Mouse (Mus musculus) forebrain, postnatal 0 days (tissue): ENCODE data around the gene Immt. TPM values are rescaled to one million over a fixed set of nuclear protein-coding genes. Genes with fewer than 3 reads are reported as not detected.
"Not testable (repeated sequence)": the region's sequence is repeated elsewhere in the genome, so short reads cannot be mapped to it uniquely, and the experiment has no call there.

Experiments used
- ATAC-seq: fragments of 200-750 bp; cut with Nextera tagmentation; 2 replicates; pipeline ENCODE4 v1.8.0; 2017; ENCODE audit warnings: mild to moderate bottlenecking, moderate library complexity
- DNase-seq: peaks from one replicate; pipeline ENCODE4 v3.0.0-alpha.2; 2015
- H3K27ac ChIP-seq: fragments of 300-500 bp; sonication (generic); 2 replicates; pipeline ENCODE4 v1.5.1; 2014; ENCODE audit warnings: low read depth, mild to moderate bottlenecking, antibody characterized with exemption, low read length, moderate library complexity, mixed read lengths
- H3K27me3 ChIP-seq: fragments of 300-500 bp; sonication (generic); 2 replicates; pipeline ENCODE4 v1.6.1; 2014; ENCODE audit warnings: mild to moderate bottlenecking, low read length, mixed read lengths; ENCODE audit not compliant: insufficient read depth
- H3K36me3 ChIP-seq: fragments of 300-500 bp; sonication (generic); 2 replicates; pipeline ENCODE4 v1.6.1; 2014; ENCODE audit warnings: mild to moderate bottlenecking, moderate library complexity; ENCODE audit not compliant: insufficient read depth
- H3K4me1 ChIP-seq: fragments of 300-500 bp; sonication (generic); 2 replicates; pipeline ENCODE4 v1.6.1; 2014; ENCODE audit warnings: antibody characterized with exemption; ENCODE audit not compliant: insufficient read depth
- H3K4me2 ChIP-seq: fragments of 300-500 bp; sonication (generic); 2 replicates; pipeline ENCODE4 v1.6.1; 2014; ENCODE audit warnings: low read depth, mild to moderate bottlenecking, moderate library complexity
- H3K4me3 ChIP-seq: fragments of 300-500 bp; sonication (generic); 2 replicates; pipeline ENCODE4 v1.5.1; 2014; ENCODE audit warnings: low read depth, low read length, mixed read lengths
- H3K9ac ChIP-seq: fragments of 300-500 bp; sonication (generic); 2 replicates; pipeline ENCODE4 v1.6.1; 2014; ENCODE audit warnings: mild to moderate bottlenecking
- H3K9me3 ChIP-seq: fragments of 300-500 bp; sonication (generic); 2 replicates; pipeline ENCODE4 v1.6.1; 2016; ENCODE audit warnings: low read length
- CTCF ChIP-seq: sonication (generic); IDR thresholded peaks from 2 replicates; pipeline ENCODE4 v1.5.1; 2016; ENCODE audit warnings: antibody characterized with exemption, control low read depth, low read depth
- WGBS: fragments of 180-500 bp; shearing (Covaris S2); extraction: QIAGEN DNeasy Blood & Tissue Kit; methylation state at CpG from one replicate; pipeline ENCODE4 v1.1.7; 2014; 5-methylcytosine and 5-hydroxymethylcytosine counted together
- polyA plus RNA-seq: library from polyadenylated mRNA; unstranded; fragments of >200 nt; fragmentation: Nextera tagmentation; extraction: Ambion mirVana; gene quantifications from 2 replicates; pipeline ENCODE4 v1.2.1, GENCODE M21; 2015
- total RNA-seq: library from RNA; depleted of rRNA; stranded (reverse); fragments of >200 nt; gene quantifications from 2 replicates; pipeline ENCODE4 v1.2.3, GENCODE M21; 2014

The Immt gene
- total and polyA plus RNA-seq, 2 experiments from 2014 or later, result 120 to 142 TPM

GRCm38 (mm10) chr6:71840597-71841290, 9.6 kb downstream of the Immt start:
- TF ChIP-seq CTCF, result no peak
- Histone ChIP-seq H3K4me3 (no peak overlapping the region), H3K9me3 (no peaks in the 10 kb centered on the region), H3K4me1 (no peaks in the 10 kb centered on the region), H3K9ac (no peak overlapping the region), H3K27ac (no peak overlapping the region), H3K4me2 (no peak overlapping the region), H3K27me3 (no peaks in the 10 kb centered on the region), H3K36me3 (0 out of 2 replicates have a peak, but pooled peaks cover 10% of the 10 kb centered on the region)
- no peak for DNase-seq
- WGBS, result 100% methylated on average over 1 of the region's 1 CpGs
- no peak for ATAC-seq

GRCm38 (mm10) chr6:71846906-71847305, 15.8 kb downstream of the Immt start:
- not testable (repeated sequence) for H3K9ac ChIP-seq, DNase-seq, ATAC-seq, H3K27me3 ChIP-seq, H3K4me3 ChIP-seq, H3K4me1 ChIP-seq, H3K27ac ChIP-seq, H3K4me2 ChIP-seq, H3K9me3 ChIP-seq
- H3K36me3 ChIP-seq, result peaks cover 13% of the 10 kb centered on the region; the same call in 1 of the 2 replicates
- WGBS, result 96% methylated on average over 6 of the region's 6 CpGs

- no peak for TF ChIP-seq CTCF
- no peak overlapping the region for H3K27ac ChIP-seq
Measured at GRCm38 (mm10) chr6:71867751-71868150, 36.6 kb downstream of the Immt start.

DNA sequence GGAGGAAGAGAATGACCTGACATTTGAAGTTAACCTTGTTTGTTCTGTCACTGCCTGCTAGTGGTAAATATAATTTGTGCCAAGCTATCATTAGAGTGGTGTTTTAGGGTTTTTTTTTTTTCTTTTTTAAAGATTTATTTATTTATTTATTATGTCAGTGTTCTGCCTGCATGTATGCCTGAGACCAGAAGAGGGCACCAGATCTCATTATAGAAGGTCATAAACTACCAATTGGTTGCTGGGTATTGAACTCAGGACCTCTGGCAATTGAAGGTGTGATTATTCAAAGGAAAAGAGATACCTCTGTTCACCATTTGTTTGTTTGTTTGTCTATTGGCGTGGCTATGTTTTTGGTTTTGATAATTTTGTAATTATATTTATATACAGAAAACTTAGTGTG, 37.7 kb downstream of the Immt start:
- no peak for ATAC-seq
- no peaks in the 10 kb centered on the region for H3K9me3 ChIP-seq
- no peak for TF ChIP-seq CTCF
- WGBS, result 96% methylated on average over 1 of the region's 1 CpGs
- H3K9ac ChIP-seq, result no peak overlapping the region
- H3K4me3 ChIP-seq, result no peak overlapping the region
- DNase-seq, result no peak
- H3K27me3 ChIP-seq, result no peaks in the 10 kb centered on the region
- no peaks in the 10 kb centered on the region for H3K4me1 ChIP-seq
- H3K4me2 ChIP-seq, result no peak overlapping the region
- H3K36me3 ChIP-seq, result peaks cover 61% of the 10 kb centered on the region
- H3K27ac ChIP-seq, result no peak overlapping the region

More at GRCm38 (mm10) chr6:71867751-71868150, 36.6 kb downstream of the Immt start:
- 82% methylated on average over 2 of the region's 2 CpGs for WGBS
- H3K4me2 ChIP-seq, result no peak overlapping the region
- H3K9me3 ChIP-seq, result no peaks in the 10 kb centered on the region
- H3K9ac ChIP-seq, result no peak overlapping the region
- ATAC-seq (no peak), DNase-seq (no peak)
- H3K4me3 ChIP-seq, result no peak overlapping the region
- H3K27me3 ChIP-seq, result no peaks in the 10 kb centered on the region
- H3K36me3 ChIP-seq, result peaks cover 66% of the 10 kb centered on the region
- no peaks in the 10 kb centered on the region for H3K4me1 ChIP-seq

- Histone ChIP-seq H3K36me3 (peaks cover 73% of the 10 kb centered on the region), H3K9me3 (no peaks in the 10 kb centered on the region), H3K4me1 (no peaks in the 10 kb centered on the region), H3K4me3 (no peak overlapping the region), H3K4me2 (no peak overlapping the region), H3K9ac (no peak overlapping the region), H3K27me3 (no peaks in the 10 kb centered on the region), H3K27ac (no peak overlapping the region)
- TF ChIP-seq CTCF, result no peak
- ATAC-seq (no peak), DNase-seq (no peak)
- 95% methylated on average over 9 of the region's 9 CpGs for WGBS
Measured at GRCm38 (mm10) chr6:71871396-71871795, 40.3 kb downstream of the Immt start.

DNA sequence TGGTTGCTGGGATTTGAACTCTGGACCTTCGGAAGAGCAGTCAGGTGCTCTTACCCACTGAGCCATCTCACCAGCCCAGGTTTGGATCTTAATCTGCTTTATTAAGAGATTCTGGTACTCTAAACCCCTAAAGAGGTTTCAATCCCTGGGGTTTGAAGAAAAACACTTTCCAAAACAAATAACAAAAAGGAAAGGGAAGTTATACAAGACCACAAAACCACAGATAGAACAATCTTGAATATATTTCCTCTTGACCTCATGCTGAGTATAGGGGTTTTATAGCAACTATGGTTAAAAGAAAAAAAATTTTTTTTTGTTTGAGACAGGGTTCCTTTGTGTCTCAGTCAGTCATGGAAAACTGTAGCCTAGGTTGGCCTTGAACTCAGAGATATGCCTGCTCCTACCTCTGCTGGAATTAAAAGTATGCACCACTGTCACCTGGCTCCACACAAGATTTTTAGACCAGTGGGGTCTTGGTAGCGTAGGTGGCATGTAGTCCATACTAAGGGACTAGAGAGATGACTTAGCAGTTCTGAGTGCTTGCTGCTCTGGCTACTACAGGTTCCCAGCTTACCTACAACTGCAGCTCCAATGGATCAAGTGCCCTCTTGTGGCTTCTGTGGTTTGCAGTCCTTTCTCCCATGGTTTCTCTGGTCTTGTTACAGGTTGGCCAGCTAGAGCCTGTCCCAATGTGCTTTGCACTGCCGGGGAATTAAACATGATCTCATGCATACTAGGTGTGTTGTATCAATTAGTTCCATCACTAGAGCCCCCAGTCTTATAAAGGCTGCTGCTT, 47.0 kb downstream of the Immt start:
- H3K27ac ChIP-seq, result no peak overlapping the region
- no peak for TF ChIP-seq CTCF
- no peaks in the 10 kb centered on the region for H3K4me1 ChIP-seq
- H3K9ac ChIP-seq, result no peak overlapping the region
- no peak overlapping the region for H3K4me3 ChIP-seq
- DNase-seq, result no peak
- no peaks in the 10 kb centered on the region for H3K27me3 ChIP-seq
- no peak overlapping the region for H3K4me2 ChIP-seq
- 92% methylated on average over 3 of the region's 3 CpGs for WGBS
- no peak for ATAC-seq
- H3K36me3 ChIP-seq, result peaks cover 82% of the 10 kb centered on the region
- H3K9me3 ChIP-seq, result no peaks in the 10 kb centered on the region

GRCm38 (mm10) chr6:71893263-71893662, 62.1 kb downstream of the Immt start:
- no peak for DNase-seq
- Histone ChIP-seq H3K9ac (no peak overlapping the region), H3K36me3 (peaks cover 87% of the 10 kb centered on the region), H3K9me3 (no peaks in the 10 kb centered on the region), H3K4me3 (no peak overlapping the region), H3K4me2 (no peak overlapping the region), H3K27me3 (no peaks in the 10 kb centered on the region), H3K4me1 (no peaks in the 10 kb centered on the region), H3K27ac (no peak overlapping the region)
- TF ChIP-seq CTCF, result no peak
- 95% methylated on average over 4 of the region's 4 CpGs for WGBS
- ATAC-seq, result no peak
